Mouse (Mus musculus) spleen, embryonic (tissue): ENCODE measurements around the gene Ache.

Experiments
- CTCF ChIA-PET: fragments of 350-600 bp; sonication (Branson Sonifier 250); formaldehyde crosslinking; loops from one replicate; lab custom pipeline; 2022; lab: Charles Lee

Ache gene

DNA sequence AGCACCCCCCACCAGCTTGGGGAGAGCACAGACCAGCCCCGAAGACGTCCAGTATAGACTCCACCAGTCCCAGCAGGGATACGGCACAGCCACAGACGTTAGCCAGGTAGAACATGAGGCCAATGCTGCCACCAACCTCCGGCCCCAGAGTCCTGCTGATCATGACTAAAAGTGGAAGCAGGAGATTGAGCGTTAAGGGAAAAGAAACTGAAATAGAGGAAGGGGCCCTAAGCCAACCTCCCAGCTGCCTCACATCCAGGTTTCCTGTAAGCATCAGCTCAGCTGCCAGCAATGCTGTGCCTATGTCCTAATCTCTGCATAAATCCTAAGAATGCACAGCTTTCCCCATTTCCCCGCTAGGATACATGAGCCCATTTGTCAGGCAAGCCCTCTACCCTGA, 43.6 kb downstream of the Ache start:
- CTCF ChIA-PET: interaction anchor here (0.6 kb wide), 1 partner anchor 130 kb away, joined by 4 read pairs; no protein-coding TSS in a partner anchor

GRCm38 (mm10) chr5:137332857-137333511, 45.7 kb downstream of the Ache start:
- CTCF ChIA-PET: interaction anchor here (0.9 to 1.5 kb wide), 2 partner anchors 9 to 26 kb away, joined by 3 to 7 read pairs; no protein-coding TSS in a partner anchor

- CTCF ChIA-PET: interaction anchor here (1.5 kb wide), 1 partner anchor 8 kb away, joined by 7 read pairs; no protein-coding TSS in a partner anchor
Measured at GRCm38 (mm10) chr5:137333512-137334174, 46.3 kb downstream of the Ache start, which contains the start of gene Slc12a9. Gene Slc12a9, minus strand, starts transcription at chr5:137333597.

- CTCF ChIA-PET: interaction anchor here (1.5 kb wide), 1 partner anchor 8 kb away, joined by 7 read pairs; no protein-coding TSS in a partner anchor
Measured at GRCm38 (mm10) chr5:137334317-137334716, 47.0 kb downstream of the Ache start.

- CTCF ChIA-PET: no interaction called here
Measured at GRCm38 (mm10) chr5:137335066-137335465, 47.7 kb downstream of the Ache start.

- CTCF ChIA-PET: no interaction called here
Measured at GRCm38 (mm10) chr5:137337190-137337589, 49.9 kb downstream of the Ache start.

GRCm38 (mm10) chr5:137338256-137338655, 50.9 kb downstream of the Ache start:
- CTCF ChIA-PET: interaction anchor here (0.5 to 0.7 kb wide), 3 partner anchors 36 to 1544 kb away, joined by 3 to 8 read pairs (median 3); no protein-coding TSS in a partner anchor

- CTCF ChIA-PET: interaction anchor here (0.5 to 0.7 kb wide), 3 partner anchors 37 to 1545 kb away, joined by 3 to 8 read pairs (median 3); no protein-coding TSS in a partner anchor
Measured at GRCm38 (mm10) chr5:137338663-137339289, 51.5 kb downstream of the Ache start.

DNA sequence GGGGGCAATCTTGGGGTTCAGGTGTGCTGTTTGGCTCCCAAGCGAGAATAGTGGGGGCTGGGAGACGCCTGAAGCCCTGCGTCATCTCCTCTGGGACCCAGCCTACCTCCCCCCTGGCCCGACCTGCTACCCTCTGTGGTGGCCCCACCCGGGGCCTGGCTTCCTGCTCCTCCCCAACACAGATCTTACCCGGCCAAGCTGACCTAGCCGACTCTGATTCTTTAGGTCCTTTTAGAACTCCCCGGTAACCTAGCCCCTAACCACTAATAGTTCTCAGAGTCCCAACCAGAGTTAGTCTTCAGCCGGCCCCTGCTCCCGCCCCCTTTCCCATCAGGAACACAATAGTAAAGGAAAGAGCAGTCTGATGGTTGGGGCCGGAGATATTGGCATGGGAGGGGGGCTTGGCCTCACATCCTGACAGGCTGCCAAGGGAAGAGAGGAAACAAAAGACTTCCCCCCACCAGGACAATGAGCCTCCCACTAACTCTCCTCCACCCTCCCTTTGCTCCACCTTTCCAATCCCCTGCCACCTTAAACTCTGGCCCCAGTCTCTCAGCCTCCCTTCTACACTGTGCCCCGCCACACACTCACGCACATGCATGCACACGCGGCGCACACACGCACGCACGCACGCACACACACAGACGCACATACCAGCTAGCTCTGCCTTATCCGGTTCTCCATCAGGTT, 52.1 kb downstream of the Ache start:
- CTCF ChIA-PET: no interaction called here

- CTCF ChIA-PET: no interaction called here
Measured at GRCm38 (mm10) chr5:137340222-137340621, 52.9 kb downstream of the Ache start.

DNA sequence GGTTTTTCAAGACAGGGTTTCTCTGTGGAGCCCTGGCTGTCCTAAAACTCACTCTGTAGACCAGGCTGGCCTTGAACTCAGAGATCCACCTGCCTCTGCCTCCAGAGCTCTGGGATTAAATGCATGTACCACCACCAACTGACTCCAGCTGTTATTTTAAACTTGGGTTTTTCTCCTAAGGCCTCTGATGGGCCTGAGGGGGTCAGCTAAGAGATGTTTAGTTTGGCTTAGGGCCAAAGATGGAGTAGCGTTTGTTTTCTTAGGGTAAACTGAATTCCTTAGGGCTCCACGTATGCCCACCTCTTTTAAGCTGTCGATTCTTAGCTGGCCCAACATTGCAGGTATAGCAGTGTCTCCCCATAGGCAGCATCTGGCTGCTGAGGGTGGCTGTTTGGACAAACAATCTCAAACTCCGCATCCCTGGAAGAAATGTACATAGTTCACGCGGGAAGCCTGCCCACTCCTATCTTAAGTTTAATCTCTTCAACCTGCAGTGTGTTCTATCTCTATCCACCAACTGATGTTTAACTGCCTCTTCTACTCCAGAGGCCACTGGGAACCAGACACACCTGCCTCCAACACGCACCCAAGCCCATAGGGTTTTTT, 55.2 kb downstream of the Ache start:
- CTCF ChIA-PET: interaction anchor here (0.5 to 0.7 kb wide), 4 partner anchors 8 to 1314 kb away, joined by 4 to 23 read pairs (median 9); partner anchors contain the start of gene Slc12a9

- CTCF ChIA-PET: interaction anchor here (0.6 kb wide), 1 partner anchor 1313 kb away, joined by 11 read pairs; no protein-coding TSS in a partner anchor
Measured at GRCm38 (mm10) chr5:137343412-137343811, 56.1 kb downstream of the Ache start.

GRCm38 (mm10) chr5:137343869-137344268, 56.5 kb downstream of the Ache start:
- CTCF ChIA-PET: no interaction called here
